In genomic region chr7:98164382-98164998, GRCm38 (mm10) we compare ENCODE assay signal across 11 mouse cellular contexts. TPM values are rescaled to one million over a fixed set of nuclear protein-coding genes. Genes with fewer than 3 reads are reported as not detected.
DNase-seq lines count a peak whose midpoint lies in the region; ATAC-seq lines count a peak whose summit lies in the region.
"Had no signal": no experiment of that assay in that cellular context is flagged by ENCODE, and none has a peak within 500 bp of the region (broad histone marks: within the 10 kb centered on the region; RNA-seq: fewer than 3 reads in every experiment).

No protein-coding gene starts in this region.

- no peak overlapping the region for H3K4me3 ChIP-seq in forebrain, embryonic 10.5 days
- no peak overlapping the region for H3K4me3 ChIP-seq in forebrain, embryonic 11.5 days (ENCODE audit: low read depth, low read length)
- no peak overlapping the region for H3K4me3 ChIP-seq in kidney, embryonic 16.5 days (ENCODE audit: low read length)
- H3K4me3 ChIP-seq in embryonic facial prominence, embryonic 10.5 days: no peak overlapping the region
- no peak overlapping the region for H3K4me3 ChIP-seq in liver, embryonic 16.5 days (ENCODE audit: low read depth, low read length)
- no peak overlapping the region for H3K4me3 ChIP-seq in midbrain, embryonic 16.5 days (ENCODE audit: low read depth, low read length)

- H3K9ac ChIP-seq in forebrain, embryonic 11.5 days (ENCODE audit: low read length): no peak overlapping the region
- H3K9ac ChIP-seq in kidney, embryonic 16.5 days (replicated peaks; ENCODE audit: low read length): 0 out of 2 replicates have a peak overlapping the region, but pooled peaks have one; percentile 44
- H3K9ac ChIP-seq in liver, embryonic 16.5 days (ENCODE audit: low read depth, low read length): no peak overlapping the region; the same call in 1 of the 2 replicates
- H3K9ac ChIP-seq in midbrain, embryonic 16.5 days (ENCODE audit: low read depth, low read length): no peak overlapping the region; the same call in 1 of the 2 replicates

- 82% methylated on average over 9 of the region's 9 CpGs for WGBS in forebrain, embryonic 10.5 days
- WGBS in forebrain, embryonic 11.5 days: 83% methylated on average over 9 of the region's 9 CpGs
- WGBS in kidney, embryonic 16.5 days: 78% methylated on average over 9 of the region's 9 CpGs
- 80% methylated on average over 9 of the region's 9 CpGs for WGBS in embryonic facial prominence, embryonic 10.5 days
- WGBS in liver, embryonic 16.5 days (ENCODE audit: insufficient replicate concordance): 66% methylated on average over 9 of the region's 9 CpGs
- 77% methylated on average over 9 of the region's 9 CpGs for WGBS in midbrain, embryonic 16.5 days

- H3K9me3 ChIP-seq in forebrain, embryonic 10.5 days: no peaks in the 10 kb centered on the region
- H3K9me3 ChIP-seq in forebrain, embryonic 11.5 days (ENCODE audit: control insufficient read depth, low read length): no peaks in the 10 kb centered on the region
- no peaks in the 10 kb centered on the region for H3K9me3 ChIP-seq in kidney, embryonic 16.5 days (ENCODE audit: low read length)
- no peaks in the 10 kb centered on the region for H3K9me3 ChIP-seq in embryonic facial prominence, embryonic 10.5 days
- no peaks in the 10 kb centered on the region for H3K9me3 ChIP-seq in liver, embryonic 16.5 days (replicated peaks; ENCODE audit: control insufficient read depth, low read length)
- no peaks in the 10 kb centered on the region for H3K9me3 ChIP-seq in midbrain, embryonic 16.5 days (replicated peaks; ENCODE audit: control insufficient read depth, low read length, poor library complexity, severe bottlenecking)

- no peak for DNase-seq in forebrain, embryonic 10.5 days (ENCODE audit: extremely low spot score, low spot score)
- no peak for DNase-seq in forebrain, embryonic 11.5 days (ENCODE audit: low spot score)
- no peak for DNase-seq in kidney, adult 11 months
- DNase-seq in embryonic facial prominence, embryonic 10.5 days (ENCODE audit: low spot score): no peak
- DNase-seq: right cerebral cortex, postnatal 4 days had no signal

- H3K4me2 ChIP-seq in forebrain, embryonic 11.5 days (ENCODE audit: low read depth, low read length, severe bottlenecking): no peak overlapping the region
- peak overlapping the region; percentile 23 for H3K4me2 ChIP-seq in kidney, embryonic 16.5 days (replicated peaks; ENCODE audit: low read depth, low read length)
- peak overlapping the region; percentile 58 for H3K4me2 ChIP-seq in liver, embryonic 16.5 days (ENCODE audit: low read depth, low read length)
- H3K4me2 ChIP-seq in midbrain, embryonic 16.5 days (ENCODE audit: low read length): no peak overlapping the region

- no peak for ATAC-seq in forebrain, embryonic 11.5 days (replicated peaks; ENCODE audit: low FRiP score)
- ATAC-seq in kidney, embryonic 16.5 days (ENCODE audit: low FRiP score, low TSS enrichment): peak; percentile 3; the same call in 1 of the 2 replicates
- no peak for ATAC-seq in liver, embryonic 16.5 days (ENCODE audit: low read depth)
- no peak for ATAC-seq in megakaryocyte-erythroid progenitor cell, adult 5-6 weeks (replicated peaks; ENCODE audit: low FRiP score, low TSS enrichment, poor library complexity, severe bottlenecking)
- ATAC-seq in midbrain, embryonic 16.5 days: no peak

- H3K4me1 ChIP-seq in forebrain, embryonic 10.5 days: peaks cover 32% of the 10 kb centered on the region
- H3K4me1 ChIP-seq in forebrain, embryonic 11.5 days (replicated peaks; ENCODE audit: control insufficient read depth, insufficient read depth, low read length): no peaks in the 10 kb centered on the region
- peaks cover 52% of the 10 kb centered on the region for H3K4me1 ChIP-seq in kidney, embryonic 16.5 days (ENCODE audit: insufficient read depth, low read length)
- H3K4me1 ChIP-seq in embryonic facial prominence, embryonic 10.5 days: peaks cover 47% of the 10 kb centered on the region
- peaks cover 54% of the 10 kb centered on the region for H3K4me1 ChIP-seq in liver, embryonic 16.5 days (ENCODE audit: control insufficient read depth, low read depth, low read length)
- H3K4me1 ChIP-seq in midbrain, embryonic 16.5 days (ENCODE audit: control insufficient read depth, insufficient read depth, low read length): no peaks in the 10 kb centered on the region; the same call in 1 of the 2 replicates

- H3K27ac ChIP-seq in forebrain, embryonic 10.5 days: 0 out of 2 replicates have a peak overlapping the region, but pooled peaks have one; percentile 77
- no peak overlapping the region for H3K27ac ChIP-seq in forebrain, embryonic 11.5 days (ENCODE audit: low read depth, low read length)
- H3K27ac ChIP-seq in kidney, embryonic 16.5 days (ENCODE audit: low read length): peak overlapping the region; percentile 89
- peak overlapping the region; percentile 69; the same call in 1 of the 2 replicates for H3K27ac ChIP-seq in embryonic facial prominence, embryonic 10.5 days (replicated peaks)
- peak overlapping the region; percentile 42 for H3K27ac ChIP-seq in liver, embryonic 16.5 days (ENCODE audit: low read length)
- no peak overlapping the region for H3K27ac ChIP-seq in midbrain, embryonic 16.5 days (ENCODE audit: low read length)

- H3K36me3 ChIP-seq in forebrain, embryonic 10.5 days (replicated peaks): no peaks in the 10 kb centered on the region
- H3K36me3 ChIP-seq in forebrain, embryonic 11.5 days (ENCODE audit: control insufficient read depth, insufficient read depth, low read length): no peaks in the 10 kb centered on the region
- no peaks in the 10 kb centered on the region for H3K36me3 ChIP-seq in kidney, embryonic 16.5 days (ENCODE audit: insufficient read depth, low read length)
- no peaks in the 10 kb centered on the region for H3K36me3 ChIP-seq in embryonic facial prominence, embryonic 10.5 days (replicated peaks)
- peaks cover 5% of the 10 kb centered on the region; the same call in 1 of the 2 replicates for H3K36me3 ChIP-seq in liver, embryonic 16.5 days (ENCODE audit: control insufficient read depth, insufficient read depth)
- no peaks in the 10 kb centered on the region; the same call in 1 of the 2 replicates for H3K36me3 ChIP-seq in midbrain, embryonic 16.5 days (ENCODE audit: control insufficient read depth, insufficient read depth, low read length)

- H3K27me3 ChIP-seq in forebrain, embryonic 10.5 days (ENCODE audit: poor library complexity, severe bottlenecking): no peaks in the 10 kb centered on the region
- H3K27me3 ChIP-seq in forebrain, embryonic 11.5 days (ENCODE audit: control insufficient read depth, insufficient read depth, low read length): no peaks in the 10 kb centered on the region
- no peaks in the 10 kb centered on the region for H3K27me3 ChIP-seq in kidney, embryonic 16.5 days (ENCODE audit: insufficient read depth, low read length)
- H3K27me3 ChIP-seq in embryonic facial prominence, embryonic 10.5 days (replicated peaks; ENCODE audit: low read depth, poor library complexity, severe bottlenecking): no peaks in the 10 kb centered on the region
- no peaks in the 10 kb centered on the region for H3K27me3 ChIP-seq in liver, embryonic 16.5 days (ENCODE audit: control insufficient read depth, insufficient read depth, low read depth, low read length)
- H3K27me3 ChIP-seq in midbrain, embryonic 16.5 days (ENCODE audit: control insufficient read depth, insufficient read depth, low read depth, low read length): no peaks in the 10 kb centered on the region

RNA-seq across cellular contexts. Expression of gene Capn5, which starts 13.6 kb away (rescaled TPM):
- polyA plus RNA-seq in forebrain, embryonic 10.5 days (2016; fragmentation: Nextera tagmentation; extraction: Ambion mirVana): 5.8 TPM in 2 replicates
- polyA plus RNA-seq in forebrain, embryonic 11.5 days (2014; fragmentation: Nextera tagmentation; extraction: Ambion mirVana): 5.8 and 6.1 TPM in 2 replicates
- polyA plus RNA-seq in kidney, embryonic 16.5 days (2015; fragmentation: Nextera tagmentation; extraction: Ambion mirVana): 17.4 and 19.5 TPM in 2 replicates
- polyA plus RNA-seq in embryonic facial prominence, embryonic 10.5 days (2016; fragmentation: Nextera tagmentation; extraction: Ambion mirVana): 4.7 and 5.1 TPM in 2 replicates
- 13.0 and 14.1 TPM in 2 replicates for polyA plus RNA-seq in liver, embryonic 16.5 days (2015; fragmentation: Nextera tagmentation; extraction: Ambion mirVana)
- total RNA-seq in megakaryocyte-erythroid progenitor cell, adult 5-6 weeks (2014; fragmentation: Nextera tagmentation): 7.5 and 8.3 TPM in 2 replicates
- total RNA-seq in megakaryocyte-erythroid progenitor cell, adult 5-6 weeks (2017): 5.6 and 5.9 TPM in 2 replicates
- 23.5 and 24.0 TPM in 2 replicates for polyA plus RNA-seq in midbrain, embryonic 16.5 days (2015; fragmentation: Nextera tagmentation; extraction: Ambion mirVana)

RNA-seq across cellular contexts. Expression of gene Omp, which starts 19.2 kb away (rescaled TPM):
- 0.11 and 0.19 TPM in 2 replicates for polyA plus RNA-seq in forebrain, embryonic 10.5 days (2016; fragmentation: Nextera tagmentation; extraction: Ambion mirVana)
- 0.32 TPM in 1 of 2 replicates, not detected in the other for polyA plus RNA-seq in forebrain, embryonic 11.5 days (2014; fragmentation: Nextera tagmentation; extraction: Ambion mirVana)
- polyA plus RNA-seq in kidney, embryonic 16.5 days (2015; fragmentation: Nextera tagmentation; extraction: Ambion mirVana): 0.49 and 0.81 TPM in 2 replicates
- polyA plus RNA-seq in embryonic facial prominence, embryonic 10.5 days (2016; fragmentation: Nextera tagmentation; extraction: Ambion mirVana): 0.18 TPM in 1 of 2 replicates, not detected in the other
- 0.53 and 0.76 TPM in 2 replicates for polyA plus RNA-seq in liver, embryonic 16.5 days (2015; fragmentation: Nextera tagmentation; extraction: Ambion mirVana)
- total RNA-seq in megakaryocyte-erythroid progenitor cell, adult 5-6 weeks (2014; fragmentation: Nextera tagmentation): 0.63 and 0.82 TPM in 2 replicates
- not detected in 2 replicates for total RNA-seq in megakaryocyte-erythroid progenitor cell, adult 5-6 weeks (2017)
- polyA plus RNA-seq in midbrain, embryonic 16.5 days (2015; fragmentation: Nextera tagmentation; extraction: Ambion mirVana): 0.35 TPM in 2 replicates

RNA-seq across cellular contexts. Expression of gene B3gnt6, which starts 34.8 kb away (rescaled TPM):
- 0.06 TPM in 1 of 2 replicates, not detected in the other for polyA plus RNA-seq in forebrain, embryonic 10.5 days (2016; fragmentation: Nextera tagmentation; extraction: Ambion mirVana)
- not detected in 2 replicates for polyA plus RNA-seq in forebrain, embryonic 11.5 days (2014; fragmentation: Nextera tagmentation; extraction: Ambion mirVana)
- 0.06 and 0.09 TPM in 2 replicates for polyA plus RNA-seq in kidney, embryonic 16.5 days (2015; fragmentation: Nextera tagmentation; extraction: Ambion mirVana)
- not detected in 2 replicates for polyA plus RNA-seq in embryonic facial prominence, embryonic 10.5 days (2016; fragmentation: Nextera tagmentation; extraction: Ambion mirVana)
- polyA plus RNA-seq in liver, embryonic 16.5 days (2015; fragmentation: Nextera tagmentation; extraction: Ambion mirVana): 0.04 and 0.06 TPM in 2 replicates
- not detected in 2 replicates for total RNA-seq in megakaryocyte-erythroid progenitor cell, adult 5-6 weeks (2014; fragmentation: Nextera tagmentation)
- total RNA-seq in megakaryocyte-erythroid progenitor cell, adult 5-6 weeks (2017): not detected in 2 replicates
- 0.45 and 0.57 TPM in 2 replicates for polyA plus RNA-seq in midbrain, embryonic 16.5 days (2015; fragmentation: Nextera tagmentation; extraction: Ambion mirVana)
- total RNA-seq: gastrocnemius, postnatal 25 days had no signal
- polyA plus RNA-seq: embryonic facial prominence, embryonic 11.5 days had no signal

RNA-seq across cellular contexts. Expression of gene Myo7a, which starts 45.2 kb away (rescaled TPM):
- polyA plus RNA-seq in forebrain, embryonic 10.5 days (2016; fragmentation: Nextera tagmentation; extraction: Ambion mirVana): 20.1 and 20.8 TPM in 2 replicates
- polyA plus RNA-seq in forebrain, embryonic 11.5 days (2014; fragmentation: Nextera tagmentation; extraction: Ambion mirVana): 18.1 and 19.1 TPM in 2 replicates
- 15.2 and 18.5 TPM in 2 replicates for polyA plus RNA-seq in kidney, embryonic 16.5 days (2015; fragmentation: Nextera tagmentation; extraction: Ambion mirVana)
- polyA plus RNA-seq in embryonic facial prominence, embryonic 10.5 days (2016; fragmentation: Nextera tagmentation; extraction: Ambion mirVana): 20.4 and 21.8 TPM in 2 replicates
- polyA plus RNA-seq in liver, embryonic 16.5 days (2015; fragmentation: Nextera tagmentation; extraction: Ambion mirVana): 9.3 and 12.1 TPM in 2 replicates
- 2.3 and 6.1 TPM in 2 replicates for total RNA-seq in megakaryocyte-erythroid progenitor cell, adult 5-6 weeks (2014; fragmentation: Nextera tagmentation)
- total RNA-seq in megakaryocyte-erythroid progenitor cell, adult 5-6 weeks (2017): 1.9 and 10.8 TPM in 2 replicates
- polyA plus RNA-seq in midbrain, embryonic 16.5 days (2015; fragmentation: Nextera tagmentation; extraction: Ambion mirVana): 22.5 and 22.8 TPM in 2 replicates

Comparison
In these comparisons a context has a peak if more than half of its experiments do, and no peak if none do; other contexts are left out.
1. H3K27ac ChIP-seq: peak in forebrain, embryonic 10.5 days (single experiment), kidney, embryonic 16.5 days (single experiment), embryonic facial prominence, embryonic 10.5 days (single experiment) and liver, embryonic 16.5 days (single experiment); none in forebrain, embryonic 11.5 days (single experiment) and midbrain, embryonic 16.5 days (single experiment).
2. H3K4me2 ChIP-seq: peak in kidney, embryonic 16.5 days (single experiment) and liver, embryonic 16.5 days (single experiment); none in forebrain, embryonic 11.5 days (single experiment) and midbrain, embryonic 16.5 days (single experiment).